Mouse (Mus musculus): Measurements from ENCODE around the gene Sv2a. TPM values are rescaled to one million over a fixed set of nuclear protein-coding genes. Genes with fewer than 3 reads are reported as not detected.
A peak's percentile ranks its signal among the peaks of the same experiment; 100 is the strongest.
"Not testable (repeated sequence)": the region's sequence is repeated elsewhere in the genome, so short reads cannot be mapped to it uniquely, and the experiment has no call there.

The Sv2a gene
- total RNA-seq, 4 experiments from 2014 or later: 365 to 380 (median 374) TPM

- DNase-seq (ENCODE audit: low spot score in 2 of 2): not testable (repeated sequence)
These were observed 39.3 kb downstream of the Sv2a start for GRCm38 (mm10) chr3:96220131-96220764.

- DNase-seq (ENCODE audit: low spot score in 2 of 2): peak; percentile 92
These were observed 40.1 kb downstream of the Sv2a start, which contains the start of the genes Hist2h2ac and Hist2h2be for GRCm38 (mm10) chr3:96220765-96221639. Gene Hist2h2ac, minus strand, starts transcription at chr3:96220880. Gene Hist2h2be, plus strand, starts transcription at chr3:96221119.

- DNase-seq (ENCODE audit: low spot score in 2 of 2): no peak
These were observed 40.7 kb downstream of the Sv2a start for GRCm38 (mm10) chr3:96221640-96222038.

- no peak for DNase-seq (ENCODE audit: low spot score in 2 of 2)
These were observed 41.8 kb downstream of the Sv2a start for GRCm38 (mm10) chr3:96222774-96223173.

- no peak for DNase-seq (ENCODE audit: low spot score in 2 of 2)
These were observed 44.5 kb downstream of the Sv2a start for GRCm38 (mm10) chr3:96225421-96225820.

GRCm38 (mm10) chr3:96226695-96227648 lies 46.0 kb downstream of the Sv2a start:
- DNase-seq (ENCODE audit: low spot score in 2 of 2): no peak

GRCm38 (mm10) chr3:96228828-96229227 lies 47.9 kb downstream of the Sv2a start:
- no peak for DNase-seq (ENCODE audit: low spot score in 2 of 2)

- no peak for DNase-seq (ENCODE audit: low spot score in 2 of 2)
These were observed 49.5 kb downstream of the Sv2a start for GRCm38 (mm10) chr3:96230404-96230803.

- DNase-seq (ENCODE audit: low spot score in 2 of 2): no peak
These were observed 50.2 kb downstream of the Sv2a start for GRCm38 (mm10) chr3:96230910-96231757.

- no peak for DNase-seq (ENCODE audit: low spot score in 2 of 2)
These were observed 50.8 kb downstream of the Sv2a start for GRCm38 (mm10) chr3:96231758-96232120.

GRCm38 (mm10) chr3:96234914-96235313 lies 54.0 kb downstream of the Sv2a start:
- no peak for DNase-seq (ENCODE audit: low spot score in 2 of 2)

- no peak for DNase-seq (ENCODE audit: low spot score in 2 of 2)
These were observed 54.9 kb downstream of the Sv2a start for GRCm38 (mm10) chr3:96235836-96236235.

- DNase-seq (ENCODE audit: low spot score in 2 of 2): no peak
These were observed 55.9 kb downstream of the Sv2a start for GRCm38 (mm10) chr3:96236834-96237334.

GRCm38 (mm10) chr3:96237335-96237903 lies 56.5 kb downstream of the Sv2a start:
- DNase-seq (ENCODE audit: low spot score in 2 of 2): no peak

GRCm38 (mm10) chr3:96237904-96238511 lies 57.1 kb downstream of the Sv2a start:
- no peak for DNase-seq (ENCODE audit: low spot score in 2 of 2)

GRCm38 (mm10) chr3:96238954-96239793 lies 58.2 kb downstream of the Sv2a start, which contains the start of gene Hist2h3c2:
Gene Hist2h3c2, minus strand, starts transcription at chr3:96239127.
- not testable (repeated sequence) for DNase-seq (ENCODE audit: low spot score in 2 of 2)

GRCm38 (mm10) chr3:96239949-96240798 lies 59.2 kb downstream of the Sv2a start, which contains the start of gene Hist2h2aa2:
Gene Hist2h2aa2, minus strand, starts transcription at chr3:96240276.
- DNase-seq (ENCODE audit: low spot score in 2 of 2): peak; percentile 94 to 99

Measured in layer of hippocampus, adult 8-10 months (tissue).